ENCODE assay signal across 8 mouse cellular contexts in the genomic region with DNA sequence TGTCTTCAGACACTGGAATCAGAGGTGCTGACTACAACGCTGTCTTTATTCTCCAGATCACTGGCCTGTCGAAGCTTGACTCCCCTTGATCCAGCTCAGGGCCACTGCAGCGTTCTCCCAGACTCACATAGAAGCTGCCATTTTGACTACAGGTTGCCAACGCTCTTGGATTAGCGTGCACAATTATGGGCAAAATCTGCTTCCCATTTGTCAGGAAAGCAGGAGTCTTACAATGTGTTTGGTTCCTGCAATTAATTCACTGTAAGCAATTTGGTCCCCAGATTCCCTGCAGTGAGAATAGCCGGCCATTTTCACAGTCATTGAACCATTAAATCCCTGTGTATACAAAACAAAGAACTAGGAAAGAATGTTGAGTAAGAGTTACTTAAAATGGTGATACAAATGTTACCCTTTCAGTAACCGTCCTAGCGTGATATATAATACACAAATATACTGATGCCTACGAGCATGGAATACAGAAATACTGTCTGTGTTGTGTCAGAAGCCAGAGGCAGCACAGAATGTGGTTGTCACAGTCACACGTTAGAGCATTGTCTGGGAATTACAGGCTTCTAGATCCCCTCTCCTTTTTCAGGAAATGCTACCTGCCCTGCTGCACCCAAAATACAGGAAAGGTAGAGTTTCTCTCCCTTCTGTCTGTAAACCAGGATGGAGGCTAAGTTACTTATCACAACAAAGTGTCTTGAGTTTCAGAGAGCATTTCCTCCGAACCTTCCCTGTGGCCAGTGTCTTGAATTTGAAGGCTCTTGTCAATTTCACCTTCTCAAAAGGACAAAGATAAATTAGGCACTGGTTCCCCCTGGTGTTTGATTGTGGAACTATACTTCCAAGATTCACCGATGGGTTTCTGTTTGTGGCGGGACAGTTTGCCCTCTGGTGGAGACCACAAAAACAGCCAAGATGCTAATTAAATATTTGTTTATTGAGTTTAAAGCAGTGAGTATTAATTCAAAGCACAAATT. TPM values are rescaled to one million over a fixed set of nuclear protein-coding genes. Genes with fewer than 3 reads are reported as not detected.
DNase-seq lines count a peak whose midpoint lies in the region; ATAC-seq lines count a peak whose summit lies in the region.

No protein-coding gene starts in this region.

- no peak overlapping the region for H3K4me2 ChIP-seq in intestine, embryonic 14.5 days (ENCODE audit: low read length)
- no peak overlapping the region for H3K4me2 ChIP-seq in intestine, embryonic 16.5 days (ENCODE audit: low read depth, low read length)
- H3K4me2 ChIP-seq in forebrain, embryonic 16.5 days (ENCODE audit: low read length): peak overlapping the region; percentile 44
- peak overlapping the region; percentile 39 for H3K4me2 ChIP-seq in hindbrain, embryonic 14.5 days (replicated peaks)
- H3K4me2 ChIP-seq in midbrain, embryonic 11.5 days: peak overlapping the region; percentile 20; the same call in 1 of the 2 replicates

- peaks cover 3% of the 10 kb centered on the region; the same call in 1 of the 2 replicates for H3K4me1 ChIP-seq in intestine, embryonic 14.5 days (replicated peaks; ENCODE audit: control insufficient read depth, insufficient read depth, low read length)
- 0 out of 2 replicates have a peak, but pooled peaks cover 3% of the 10 kb centered on the region for H3K4me1 ChIP-seq in intestine, embryonic 16.5 days (ENCODE audit: control insufficient read depth, insufficient read depth, low read length)
- peaks cover 4% of the 10 kb centered on the region; the same call in 1 of the 2 replicates for H3K4me1 ChIP-seq in forebrain, embryonic 16.5 days (replicated peaks; ENCODE audit: control insufficient read depth, insufficient read depth, low read length)
- H3K4me1 ChIP-seq in hindbrain, embryonic 14.5 days (replicated peaks; ENCODE audit: control insufficient read depth, insufficient read depth, low read length): peaks cover 4% of the 10 kb centered on the region
- H3K4me1 ChIP-seq in midbrain, embryonic 11.5 days (ENCODE audit: control insufficient read depth, insufficient read depth, low read length): peaks cover 2% of the 10 kb centered on the region; the same call in 1 of the 2 replicates

- no peak; the same call in 1 of the 2 replicates for ATAC-seq in intestine, embryonic 14.5 days (replicated peaks; ENCODE audit: low FRiP score, low TSS enrichment, low read depth)
- no peak for ATAC-seq in intestine, embryonic 16.5 days
- ATAC-seq in forebrain, embryonic 16.5 days: peak; percentile 77
- ATAC-seq in hindbrain, embryonic 14.5 days (ENCODE audit: low FRiP score): peak; percentile 59; the same call in 1 of the 2 replicates
- ATAC-seq in midbrain, embryonic 11.5 days (ENCODE audit: low FRiP score): peak; percentile 50; the same call in 1 of the 2 replicates

- H3K9me3 ChIP-seq in intestine, embryonic 14.5 days (ENCODE audit: control insufficient read depth, low read length): 0 out of 2 replicates have a peak, but pooled peaks cover 2% of the 10 kb centered on the region
- no peaks in the 10 kb centered on the region for H3K9me3 ChIP-seq in intestine, embryonic 16.5 days (ENCODE audit: control insufficient read depth, low read length)
- peaks cover 2% of the 10 kb centered on the region; the same call in 1 of the 2 replicates for H3K9me3 ChIP-seq in forebrain, embryonic 16.5 days (ENCODE audit: control insufficient read depth, low read length)
- 0 out of 2 replicates have a peak, but pooled peaks cover 6% of the 10 kb centered on the region for H3K9me3 ChIP-seq in hindbrain, embryonic 14.5 days (ENCODE audit: control insufficient read depth, low read length)
- H3K9me3 ChIP-seq in midbrain, embryonic 11.5 days (ENCODE audit: control insufficient read depth, low read length): peaks cover 1% of the 10 kb centered on the region; the same call in 1 of the 2 replicates

- no peak overlapping the region for H3K4me3 ChIP-seq in intestine, embryonic 14.5 days (ENCODE audit: low read depth, low read length)
- no peak overlapping the region for H3K4me3 ChIP-seq in intestine, embryonic 16.5 days (ENCODE audit: low read length)
- no peak overlapping the region for H3K4me3 ChIP-seq in forebrain, embryonic 16.5 days (replicated peaks; ENCODE audit: low read length)
- H3K4me3 ChIP-seq in hindbrain, embryonic 14.5 days (replicated peaks; ENCODE audit: low read length): no peak overlapping the region
- no peak overlapping the region for H3K4me3 ChIP-seq in midbrain, embryonic 11.5 days (ENCODE audit: low read depth, low read length)

- H3K27me3 ChIP-seq in intestine, embryonic 14.5 days (replicated peaks; ENCODE audit: control insufficient read depth, insufficient read depth, low read length): no peaks in the 10 kb centered on the region
- no peaks in the 10 kb centered on the region for H3K27me3 ChIP-seq in intestine, embryonic 16.5 days (replicated peaks; ENCODE audit: control insufficient read depth, insufficient read depth, low read length)
- no peaks in the 10 kb centered on the region for H3K27me3 ChIP-seq in forebrain, embryonic 16.5 days (replicated peaks; ENCODE audit: control insufficient read depth, insufficient read depth, low read length)
- H3K27me3 ChIP-seq in hindbrain, embryonic 14.5 days (ENCODE audit: control insufficient read depth, insufficient read depth, low read length): no peaks in the 10 kb centered on the region
- H3K27me3 ChIP-seq in midbrain, embryonic 11.5 days (ENCODE audit: control insufficient read depth, insufficient read depth, low read length): no peaks in the 10 kb centered on the region

- no peaks in the 10 kb centered on the region for H3K36me3 ChIP-seq in intestine, embryonic 14.5 days (ENCODE audit: control insufficient read depth, insufficient read depth, low read length)
- H3K36me3 ChIP-seq in intestine, embryonic 16.5 days (ENCODE audit: control insufficient read depth, insufficient read depth, low read length): no peaks in the 10 kb centered on the region
- H3K36me3 ChIP-seq in forebrain, embryonic 16.5 days (ENCODE audit: control insufficient read depth, insufficient read depth): no peaks in the 10 kb centered on the region
- no peaks in the 10 kb centered on the region for H3K36me3 ChIP-seq in hindbrain, embryonic 14.5 days (replicated peaks; ENCODE audit: control insufficient read depth, insufficient read depth)
- no peaks in the 10 kb centered on the region for H3K36me3 ChIP-seq in midbrain, embryonic 11.5 days (ENCODE audit: control insufficient read depth, insufficient read depth, low read length)

- WGBS in intestine, embryonic 14.5 days: 49% methylated on average over 13 of the region's 13 CpGs
- WGBS in intestine, embryonic 16.5 days: 47% methylated on average over 13 of the region's 13 CpGs
- 3% methylated on average over 13 of the region's 13 CpGs for WGBS in forebrain, embryonic 16.5 days
- WGBS in hindbrain, embryonic 14.5 days: 24% methylated on average over 13 of the region's 13 CpGs
- 23% methylated on average over 13 of the region's 13 CpGs for WGBS in midbrain, embryonic 11.5 days

- no peak overlapping the region for H3K9ac ChIP-seq in intestine, embryonic 14.5 days (ENCODE audit: low read length)
- no peak overlapping the region for H3K9ac ChIP-seq in intestine, embryonic 16.5 days (ENCODE audit: low read depth, low read length)
- no peak overlapping the region for H3K9ac ChIP-seq in forebrain, embryonic 16.5 days (replicated peaks; ENCODE audit: low read depth, low read length)
- H3K9ac ChIP-seq in hindbrain, embryonic 14.5 days: no peak overlapping the region
- H3K9ac ChIP-seq in midbrain, embryonic 11.5 days (ENCODE audit: low read length): no peak overlapping the region

- peak; percentile 87 for DNase-seq in intestine, embryonic 14.5 days (ENCODE audit: low spot score)
- peak; percentile 77 to 81 for DNase-seq in cerebellum, adult 18-20 months
- DNase-seq in hindbrain, embryonic 14.5 days (ENCODE audit: low spot score): peak; percentile 98
- peak; percentile 85 to 90 for DNase-seq in left cerebral cortex, adult 18-20 months (ENCODE audit: low spot score in 2 of 2)
- DNase-seq in midbrain, embryonic 11.5 days (ENCODE audit: low spot score, missing footprints): peak; percentile 99
- DNase-seq in right cerebral cortex, postnatal 36 days (ENCODE audit: low spot score in 2 of 2): peak; percentile 56 to 67

- no peak overlapping the region for H3K27ac ChIP-seq in intestine, embryonic 14.5 days (ENCODE audit: low read depth)
- no peak overlapping the region for H3K27ac ChIP-seq in intestine, embryonic 16.5 days (ENCODE audit: low read length)
- no peak overlapping the region for H3K27ac ChIP-seq in forebrain, embryonic 16.5 days (ENCODE audit: low read length)
- H3K27ac ChIP-seq in hindbrain, embryonic 14.5 days: no peak overlapping the region
- H3K27ac ChIP-seq in midbrain, embryonic 11.5 days (ENCODE audit: low read depth, low read length): no peak overlapping the region

RNA-seq across cellular contexts. Expression of a gene that starts 34.0 kb away (rescaled TPM):
- 14.3 and 14.9 TPM in 2 replicates for polyA plus RNA-seq in intestine, embryonic 14.5 days (2014; fragmentation: Nextera tagmentation; extraction: Ambion mirVana)
- 10.4 and 10.9 TPM in 2 replicates for polyA plus RNA-seq in intestine, embryonic 16.5 days (2015; fragmentation: Nextera tagmentation; extraction: Ambion mirVana)
- polyA plus RNA-seq in forebrain, embryonic 16.5 days (2015; fragmentation: Nextera tagmentation; extraction: Ambion mirVana): 50.8 and 53.1 TPM in 2 replicates
- polyA plus RNA-seq in hindbrain, embryonic 14.5 days (2014; fragmentation: Nextera tagmentation; extraction: Ambion mirVana): 62.4 and 65.9 TPM in 2 replicates
- 10 to 100 TPM; 90.5 to 94.0 TPM for total RNA-seq in left cerebral cortex, adult 18-20 months (2021)
- polyA plus RNA-seq in midbrain, embryonic 11.5 days (2014; fragmentation: Nextera tagmentation; extraction: Ambion mirVana): 23.8 and 25.9 TPM in 2 replicates

Comparison
In these comparisons a context has a peak if more than half of its experiments do, and no peak if none do; other contexts are left out.
1. ATAC-seq: peak in forebrain, embryonic 16.5 days (single experiment), hindbrain, embryonic 14.5 days (single experiment) and midbrain, embryonic 11.5 days (single experiment); none in intestine, embryonic 14.5 days (single experiment) and intestine, embryonic 16.5 days (single experiment).
2. H3K4me2 ChIP-seq: peak in forebrain, embryonic 16.5 days (single experiment), hindbrain, embryonic 14.5 days (single experiment) and midbrain, embryonic 11.5 days (single experiment); none in intestine, embryonic 14.5 days (single experiment) and intestine, embryonic 16.5 days (single experiment).
3. Peak in every context shown above with its lines, with median percentiles within 50 percentile points of each other: DNase-seq.